Mouse (Mus musculus) stomach, postnatal 0 days (tissue): Measurements from ENCODE around the gene Rabgap1l.
A peak's percentile ranks its signal among the peaks of the same experiment; 100 is the strongest.

Source experiments
- CTCF ChIP-seq: IDR thresholded peaks from 2 replicates; pipeline ENCODE4 v1.5.1; 2016; ENCODE audit warnings: antibody characterized with exemption, low read depth, mild to moderate bottlenecking, moderate library complexity
- EP300 ChIP-seq: optimal IDR thresholded peaks from 2 replicates; pipeline ENCODE3; 2016; ENCODE audit warnings: antibody characterized with exemption

DNA sequence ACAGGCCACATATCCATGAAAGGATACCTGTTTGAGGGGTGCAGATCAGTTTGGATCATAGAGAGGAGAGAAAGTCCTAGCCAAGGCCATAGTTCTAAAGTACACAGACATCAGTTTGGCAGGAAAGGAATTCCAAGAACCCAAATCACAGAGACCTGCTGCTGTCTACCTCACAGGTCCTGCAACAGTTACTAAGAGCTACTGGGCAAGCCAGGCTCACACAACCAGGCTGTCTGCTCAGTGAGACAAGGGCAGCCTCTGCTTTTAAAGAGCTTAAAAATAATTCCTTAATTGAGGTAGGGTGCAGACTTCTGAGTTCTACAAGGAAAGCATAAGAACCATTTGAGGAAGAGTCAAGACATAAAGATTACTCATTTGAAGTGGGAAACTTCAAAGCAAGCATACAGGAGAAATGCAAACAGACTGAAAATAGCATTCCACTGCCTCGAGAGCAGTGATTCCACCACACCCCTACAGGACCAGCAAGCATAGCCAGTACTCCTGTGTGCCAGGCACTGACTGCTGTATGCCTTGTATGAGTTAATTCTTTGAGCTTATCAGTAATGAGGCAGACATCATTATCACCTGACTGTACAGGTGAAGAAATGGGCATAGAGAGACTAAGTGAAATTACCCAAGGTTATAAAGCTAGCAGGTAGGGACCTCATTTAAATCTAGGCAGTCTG lies 521.6 kb downstream of the Rabgap1l start:
- TF ChIP-seq CTCF (no peak), EP300 (peak; percentile 33)
